Mouse (Mus musculus): ENCODE data around the gene Acan.

GRCm38 (mm10) chr7:79079212-79079611 is 25.9 kb downstream of the Acan start:
- TF ChIP-seq CTCF (IDR thresholded peaks at IDR 0.05; ENCODE audit: control insufficient read depth, insufficient read depth, low read length) (no peak), POLR2A (IDR thresholded peaks at IDR 0.05; ENCODE audit: borderline replicate concordance, control insufficient read depth, low read depth, low read length) (no peak)

Measured in bone marrow, adult 2 months (tissue).